Mouse (Mus musculus): ENCODE results near the gene Tmx2.
"Not testable (repeated sequence)": the region's sequence is repeated elsewhere in the genome, so short reads cannot be mapped to it uniquely, and the experiment has no call there.

The Tmx2 gene

DNA sequence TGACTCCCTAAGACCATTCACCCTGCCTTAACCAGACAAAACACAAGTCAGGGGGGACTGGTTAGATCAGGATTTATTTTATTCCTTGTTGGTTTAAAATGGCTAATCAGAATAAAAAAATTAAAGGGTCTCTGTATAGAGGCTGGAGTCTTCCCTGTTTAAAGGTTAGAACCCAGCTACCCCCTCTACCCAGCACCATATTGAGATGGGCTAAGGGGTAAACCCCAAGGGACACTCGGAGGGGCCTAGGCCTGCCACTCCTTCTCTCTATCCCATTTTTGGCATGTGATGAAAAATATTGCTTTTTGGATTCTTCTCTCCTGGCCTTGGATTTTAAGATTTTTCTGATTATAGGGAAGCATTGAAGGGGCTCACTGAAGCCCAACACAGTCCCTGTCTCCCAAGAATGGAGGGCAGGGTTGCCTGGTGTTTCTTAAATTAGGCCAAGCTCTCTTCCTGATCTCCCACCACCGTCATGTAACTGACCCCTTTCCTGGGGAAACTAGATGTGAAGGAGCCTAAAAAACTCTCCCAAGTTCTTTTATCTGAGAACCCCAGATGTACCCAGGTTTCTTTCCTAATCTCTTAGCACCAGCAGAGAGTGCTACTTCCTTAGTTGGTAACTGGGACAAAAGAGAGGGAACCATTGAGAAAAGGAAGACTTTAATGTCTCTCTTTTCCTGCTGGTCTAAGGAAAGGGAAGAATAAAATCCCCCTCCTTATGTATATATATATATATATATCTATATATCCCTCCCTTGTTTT, 9.3 kb upstream of the Tmx2 start:
- no peak for DNase-seq (ENCODE audit: low read depth, low spot score)

DNA sequence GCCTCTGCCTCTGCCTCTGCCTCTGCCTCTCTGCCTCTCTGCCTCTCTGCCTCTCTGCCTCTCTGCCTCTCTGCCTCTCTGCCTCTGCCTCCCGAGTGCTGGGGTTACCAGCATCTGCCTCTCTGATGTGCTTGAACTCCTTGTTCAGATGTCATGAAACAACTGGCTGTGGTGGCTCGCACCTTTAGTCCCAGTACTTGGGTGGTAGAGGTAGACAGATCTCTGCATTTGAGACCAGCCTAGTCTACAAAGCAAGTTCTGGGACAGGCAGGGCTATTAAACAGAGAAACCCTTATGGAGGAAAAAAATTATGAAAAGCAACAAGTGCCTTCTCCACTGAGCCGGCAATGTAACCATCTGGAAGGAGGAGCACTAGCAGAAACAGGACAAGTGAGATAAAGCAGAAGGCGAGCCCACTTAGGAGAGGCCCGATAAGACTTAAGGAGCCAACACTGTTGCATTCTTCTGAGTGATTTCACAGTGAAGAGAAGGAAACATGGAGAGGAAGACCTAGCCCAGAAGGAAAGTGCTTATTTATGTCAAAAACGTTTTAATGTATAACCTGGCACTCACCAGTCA, 3.8 kb upstream of the Tmx2 start:
- no peak for DNase-seq (ENCODE audit: low read depth, low spot score)

DNA sequence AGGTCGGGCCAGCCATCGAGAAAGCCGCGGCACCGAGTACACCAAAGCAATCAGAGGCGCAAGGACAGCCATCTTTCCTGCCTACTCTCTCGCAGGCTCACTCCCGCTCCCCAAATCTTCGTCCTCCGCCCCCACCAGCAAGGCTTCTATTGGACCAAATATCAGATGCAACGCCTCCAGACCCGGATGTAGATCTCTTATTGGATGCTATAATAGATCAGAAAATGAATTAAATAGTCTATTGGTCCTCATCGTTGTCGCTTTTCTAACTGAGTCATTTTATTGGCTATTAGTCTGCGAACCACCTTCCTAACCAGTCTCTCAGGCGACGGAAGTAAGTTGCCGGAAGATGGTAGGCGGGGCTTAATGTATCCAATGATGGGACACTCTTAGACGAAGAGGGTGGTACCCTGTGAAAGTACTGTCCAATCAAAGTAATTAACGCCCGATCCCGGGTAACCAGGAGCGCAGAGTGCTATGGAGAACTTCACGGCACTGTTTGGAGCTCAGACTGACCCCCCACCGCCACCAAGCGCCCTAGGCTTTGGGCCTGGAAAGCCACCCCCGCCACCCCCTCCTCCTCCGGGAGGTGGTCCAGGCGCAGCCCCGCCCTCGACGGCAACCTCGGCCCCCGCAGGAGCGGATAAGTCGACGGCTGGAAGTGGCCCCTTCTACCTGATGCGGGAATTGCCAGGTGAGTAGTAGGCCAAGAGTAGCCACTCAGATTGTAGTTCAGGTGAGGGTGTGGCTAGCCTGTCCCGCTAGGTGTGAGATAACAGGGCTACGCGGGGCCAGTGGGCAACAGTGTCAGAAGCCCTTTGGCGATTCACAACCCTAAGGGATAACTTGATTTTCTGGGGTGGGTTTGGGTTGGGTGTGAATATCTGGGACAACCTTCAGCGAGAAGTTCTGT, 716 bp downstream of the Tmx2 start, which contains the start of the genes Gm28635 and Med19:
Gene Gm28635 (minus strand): TSS at position 74 of the 913 bp plus-strand sequence.
Gene Med19 (plus strand): TSS at position 435 of the 913 bp plus-strand sequence.
- DNase-seq (ENCODE audit: low read depth, low spot score): peak; percentile 96

DNA sequence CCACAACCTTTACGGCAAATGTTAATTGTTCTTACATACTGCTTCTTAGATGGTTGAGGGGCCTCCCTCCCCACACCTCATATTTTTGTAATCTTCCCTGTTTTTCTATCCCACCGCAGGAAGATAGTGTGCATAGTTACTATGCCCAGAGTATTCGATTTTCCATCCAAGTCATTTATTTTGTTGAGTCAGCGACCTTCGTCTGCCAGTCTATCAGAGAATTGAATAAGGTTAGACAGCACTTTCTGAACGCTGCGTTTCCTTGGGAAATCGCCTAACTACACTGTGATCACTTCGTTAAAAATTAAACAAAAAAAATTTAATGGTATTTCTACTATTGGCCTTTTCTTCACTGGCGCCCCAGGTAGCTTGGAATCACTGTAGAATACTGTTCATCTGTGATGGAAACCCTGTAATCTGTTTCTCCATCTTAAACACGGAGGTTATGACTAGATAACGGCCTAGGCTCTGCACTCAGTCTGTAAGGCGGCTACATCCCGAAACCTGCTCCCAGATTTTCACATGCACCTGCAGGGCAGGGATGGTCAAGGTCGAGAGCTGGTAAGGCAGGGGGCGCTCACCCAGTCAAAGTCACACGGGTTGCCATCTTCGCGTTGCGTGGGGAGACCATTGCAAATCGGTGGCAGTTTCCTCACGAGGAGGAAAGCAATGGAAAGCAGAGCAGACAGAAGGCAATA, 1.5 kb downstream of the Tmx2 start:
- DNase-seq (ENCODE audit: low read depth, low spot score): no peak

DNA sequence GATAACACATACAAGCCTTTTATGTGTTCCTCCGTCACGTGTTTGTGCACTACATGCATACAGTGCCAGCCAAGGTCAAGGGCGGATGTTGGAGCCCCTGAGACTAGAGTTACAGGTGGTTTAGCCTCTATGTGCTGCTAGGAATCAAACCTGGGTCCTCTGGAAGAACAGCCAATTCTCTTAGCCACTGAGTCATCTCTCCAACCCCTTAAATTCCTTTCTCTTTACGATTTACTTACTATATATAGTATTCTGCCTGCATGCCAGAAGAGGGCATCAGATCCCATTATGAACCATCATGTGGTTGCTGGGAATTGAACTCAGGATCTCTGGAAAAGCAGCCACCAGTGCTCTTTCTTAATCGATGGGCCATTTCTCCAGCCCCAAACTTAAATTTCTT, 7.4 kb downstream of the Tmx2 start:
- DNase-seq (ENCODE audit: low read depth, low spot score): not testable (repeated sequence)

DNA sequence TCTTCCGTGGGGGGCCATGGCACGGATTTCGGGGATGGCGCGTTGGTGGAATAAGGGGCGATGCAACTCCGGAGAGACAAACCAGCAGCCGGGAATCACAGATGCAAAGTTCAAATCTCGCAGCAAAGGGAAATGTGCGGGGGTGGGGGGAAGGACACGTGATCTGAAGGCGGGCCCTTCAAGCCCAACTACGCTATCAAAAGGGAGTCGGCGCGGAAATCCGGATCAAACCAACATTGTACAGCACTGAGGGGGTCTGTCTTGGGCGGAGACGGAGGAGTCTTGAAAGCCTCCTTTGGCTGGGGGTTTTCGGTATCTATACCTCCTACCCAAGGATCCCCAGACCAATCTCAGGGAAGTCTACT, 8.4 kb downstream of the Tmx2 start, which contains the start of gene Selenoh:
Gene Selenoh (minus strand): TSS at position 202 of the 365 bp plus-strand sequence.
- peak; percentile 93 for DNase-seq (ENCODE audit: low read depth, low spot score)

DNA sequence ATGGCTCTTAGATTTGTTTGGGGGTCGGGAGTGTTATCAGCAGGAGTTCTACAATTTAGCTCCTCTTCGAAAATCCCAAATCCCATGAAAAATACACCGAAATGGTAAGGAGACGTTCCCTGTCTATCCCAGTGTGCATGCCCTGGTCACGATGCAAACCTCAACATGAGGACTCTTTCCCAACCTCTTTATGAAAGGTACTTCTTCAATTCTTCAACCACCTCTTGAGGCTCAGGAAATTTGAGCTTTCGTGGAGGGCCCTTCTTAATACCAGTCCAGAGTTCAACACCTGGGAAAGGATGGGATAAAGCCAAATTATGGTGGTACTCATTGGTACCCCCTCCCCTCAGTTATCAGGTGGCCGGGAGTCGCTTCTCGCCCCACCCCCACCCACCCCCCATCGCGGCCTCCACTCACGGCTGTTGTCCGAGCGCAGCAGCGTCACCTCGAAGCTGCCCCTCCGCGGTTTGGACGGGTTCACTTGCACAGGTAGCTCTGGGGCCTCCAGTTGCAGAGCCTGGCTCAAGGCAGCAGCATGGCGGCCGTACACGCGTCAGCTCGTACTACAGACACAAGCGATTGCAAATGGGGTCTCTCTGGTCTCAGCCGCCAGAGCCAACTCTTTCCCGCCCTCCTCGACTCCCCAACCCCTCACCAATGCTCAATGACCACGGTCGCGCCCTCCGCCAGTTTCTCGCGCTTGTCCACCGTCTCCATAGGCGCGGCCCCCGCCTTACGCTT, 8.9 kb downstream of the Tmx2 start:
- no peak for DNase-seq (ENCODE audit: low read depth, low spot score)

DNA sequence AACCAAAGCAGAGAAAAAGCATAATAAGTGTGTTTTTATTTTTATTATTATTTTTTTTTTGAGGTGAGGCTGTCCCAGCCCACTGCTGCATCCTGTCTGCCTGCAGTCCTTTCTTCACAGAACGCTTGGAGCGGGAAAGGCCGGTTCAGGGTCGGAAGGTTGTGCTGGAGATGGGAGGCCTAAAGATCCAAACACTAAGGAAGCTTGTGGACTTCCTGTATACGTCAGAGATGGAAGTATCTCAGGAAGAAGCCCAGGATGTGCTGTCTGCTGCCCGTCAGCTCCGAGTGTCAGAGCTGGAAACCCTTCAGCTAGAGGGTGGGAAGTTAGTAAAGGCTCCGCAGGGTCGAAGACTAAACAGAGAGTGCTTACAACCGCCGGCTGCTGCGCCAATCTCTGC, 12.9 kb downstream of the Tmx2 start:
- DNase-seq (ENCODE audit: low read depth, low spot score): no peak

DNA sequence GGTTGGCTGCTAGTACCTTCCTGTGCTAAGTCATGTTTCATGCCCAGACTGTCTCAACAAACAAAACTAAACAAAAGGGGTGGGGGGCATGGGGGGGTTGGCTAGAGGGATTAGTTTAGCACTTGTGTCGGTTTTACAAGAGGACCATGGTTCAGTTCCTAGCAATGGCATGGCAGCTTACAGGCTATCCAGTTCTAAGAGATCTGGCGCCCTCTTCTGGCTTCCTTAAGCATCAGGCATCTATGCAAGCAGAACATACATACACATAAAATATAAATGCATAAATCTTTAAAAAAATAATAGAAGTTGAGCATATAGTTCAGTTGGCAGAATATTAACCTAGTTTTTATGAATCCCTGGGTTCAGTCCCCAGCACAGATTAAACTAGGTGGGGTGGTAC, 16.1 kb downstream of the Tmx2 start:
- no peak for DNase-seq (ENCODE audit: low read depth, low spot score)

DNA sequence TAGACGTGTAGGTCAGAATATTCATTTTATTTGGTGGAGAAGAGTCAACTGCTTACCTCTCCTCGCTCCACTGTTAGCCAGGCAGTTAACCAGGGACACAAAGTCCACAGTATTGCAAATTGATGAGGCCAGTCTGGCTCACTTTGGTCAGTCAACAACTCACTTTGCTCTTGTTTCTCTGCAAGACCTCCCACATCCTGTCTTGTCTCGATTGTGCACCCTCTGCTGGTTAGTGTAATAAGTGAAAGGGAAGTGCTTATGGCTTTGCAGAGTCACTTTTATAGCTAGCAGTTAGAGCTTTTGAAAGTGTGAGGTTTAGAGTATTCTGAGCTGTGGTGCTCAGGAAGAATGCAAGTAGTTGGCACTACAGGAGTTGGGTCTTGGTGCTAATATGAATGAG, 18.7 kb downstream of the Tmx2 start:
- no peak for DNase-seq (ENCODE audit: low read depth, low spot score)

DNA sequence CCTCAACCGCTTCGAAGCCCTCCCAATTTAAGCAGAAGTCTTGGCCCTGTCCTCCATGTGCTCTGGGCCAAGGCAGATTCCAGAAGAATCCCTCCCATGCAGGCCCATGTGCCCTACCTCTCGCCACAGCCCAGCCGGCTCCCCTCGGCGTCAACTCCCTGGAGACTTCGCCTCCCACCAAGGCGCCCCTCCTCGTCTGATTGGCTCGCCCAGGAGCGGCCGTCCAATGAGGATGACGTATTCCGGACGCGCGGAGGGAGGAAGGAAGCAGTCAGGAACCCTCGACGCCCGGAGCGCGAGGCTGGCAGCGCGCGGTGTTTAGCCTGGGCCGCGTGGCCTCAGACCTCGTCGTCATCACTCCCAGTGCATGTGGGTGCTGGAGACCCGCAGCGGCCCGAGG, 20.1 kb downstream of the Tmx2 start, which contains the start of gene Btbd18:
Gene Btbd18 (plus strand): TSS at position 274 of the 400 bp plus-strand sequence.
- no peak for DNase-seq (ENCODE audit: low read depth, low spot score)

DNA sequence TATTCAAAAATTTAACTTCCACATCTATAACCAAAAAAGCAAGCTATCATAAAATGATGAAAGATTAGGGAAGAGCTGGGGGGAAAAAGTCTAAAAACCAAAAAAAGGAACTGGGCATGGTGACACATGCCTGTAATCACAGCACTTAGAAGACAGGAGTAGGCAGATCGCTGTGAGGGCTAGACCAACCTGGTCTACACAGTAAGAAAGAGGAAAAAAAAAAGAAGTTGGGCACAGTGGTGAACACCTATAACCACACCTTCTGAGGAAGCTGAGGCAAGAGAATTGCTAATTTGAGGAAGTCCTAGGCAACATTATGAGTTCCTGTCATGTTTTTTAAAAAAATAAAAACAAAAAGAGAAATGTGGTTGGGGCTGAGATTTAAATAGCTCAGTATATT, 23.1 kb downstream of the Tmx2 start:
- no peak for DNase-seq (ENCODE audit: low read depth, low spot score)

DNA sequence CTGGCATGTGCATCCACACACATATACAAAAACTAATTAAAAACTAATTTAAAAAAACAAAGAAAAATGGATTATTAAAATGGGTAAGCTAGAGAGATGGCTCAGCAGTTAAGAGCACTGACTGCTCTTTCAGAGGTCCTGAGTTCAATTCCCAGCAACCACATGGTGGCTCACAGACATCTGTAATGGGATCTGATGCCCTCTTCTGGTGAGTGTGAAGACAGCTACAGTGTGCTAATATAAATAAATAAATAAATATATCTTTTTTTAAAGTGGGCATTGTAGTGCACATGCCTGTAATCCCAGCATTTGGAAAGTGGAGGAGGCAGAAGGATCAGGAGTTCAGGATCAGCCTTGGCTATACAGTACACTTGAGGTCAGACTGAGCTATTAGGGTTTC, 25.6 kb downstream of the Tmx2 start:
- no peak for DNase-seq (ENCODE audit: low read depth, low spot score)

DNA sequence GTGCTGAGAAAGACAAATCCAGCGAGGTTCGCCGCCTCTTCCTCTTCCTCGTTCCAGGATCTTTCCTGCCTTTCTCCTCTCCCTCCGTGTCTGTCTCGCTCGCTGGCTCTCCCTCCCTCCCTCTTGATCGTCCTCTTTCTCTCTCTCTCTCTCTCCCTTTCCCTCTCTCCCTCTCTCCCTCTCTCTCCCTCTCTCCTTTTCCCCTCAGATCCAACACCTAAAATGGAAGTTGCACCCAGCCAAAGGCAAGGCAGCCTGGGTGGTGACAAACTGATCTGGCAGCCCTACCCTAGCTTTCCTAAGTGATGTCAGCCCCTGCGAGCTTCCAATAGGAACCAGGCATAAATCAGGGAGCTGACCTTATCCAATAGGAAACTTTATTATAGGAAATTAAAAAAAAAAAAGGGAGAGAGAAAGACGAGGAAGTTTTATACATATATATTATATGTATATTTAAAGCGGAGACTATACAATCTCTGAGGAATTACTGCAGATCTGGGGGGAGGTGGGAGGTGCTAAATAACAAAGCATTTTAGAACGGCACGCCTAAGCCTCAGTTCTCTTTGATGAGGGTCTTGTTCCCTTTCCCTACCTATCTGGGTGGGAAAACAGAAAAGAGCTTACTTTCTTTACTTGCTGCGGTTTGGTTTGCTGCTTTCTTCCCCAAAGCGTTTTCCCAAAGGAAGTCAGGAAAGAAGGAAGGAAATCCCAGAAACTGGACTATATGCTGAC, 28.3 kb downstream of the Tmx2 start, which contains the start of gene Ctnnd1:
Gene Ctnnd1 (minus strand): TSS at position 302 of the 732 bp plus-strand sequence.
- DNase-seq (ENCODE audit: low read depth, low spot score): peak; percentile 59

DNA sequence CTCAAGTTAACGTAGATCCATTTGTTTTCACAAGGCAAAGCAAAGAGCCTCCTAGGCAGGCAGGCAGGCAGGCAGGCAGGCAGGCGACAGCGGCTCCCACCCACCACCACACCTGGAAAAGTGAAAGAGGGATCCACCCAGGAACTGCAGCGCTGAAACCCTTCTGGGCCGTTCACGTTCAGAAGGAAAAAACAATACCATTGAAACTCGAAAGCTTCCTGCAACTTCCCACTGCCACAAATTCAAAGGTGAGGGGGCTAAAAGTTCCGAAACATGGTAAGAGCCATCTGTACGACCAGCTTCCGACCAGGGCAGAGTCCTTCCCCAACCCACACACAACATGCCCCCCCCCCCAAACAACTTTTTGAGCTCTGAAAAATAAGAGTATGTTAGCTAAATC, 29.3 kb downstream of the Tmx2 start:
- DNase-seq (ENCODE audit: low read depth, low spot score): no peak

DNA sequence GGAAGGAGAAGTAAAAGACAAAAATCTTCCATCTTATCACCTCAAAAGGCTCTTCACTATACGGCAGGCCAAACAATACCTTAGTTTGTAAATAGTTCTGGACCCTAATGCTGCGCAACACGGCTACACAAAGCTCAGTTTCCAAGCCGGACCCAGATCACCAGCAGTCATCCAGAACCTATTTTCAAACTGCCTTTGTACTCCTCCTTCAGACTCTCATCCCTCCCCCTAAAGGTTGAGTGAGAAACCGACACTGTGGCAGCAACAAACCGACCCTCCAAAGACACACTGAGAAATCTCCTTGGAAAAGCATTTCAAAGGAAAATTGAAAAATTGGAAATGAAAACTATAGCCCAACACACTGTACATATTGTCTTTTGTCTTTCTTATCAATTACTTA, 30.6 kb downstream of the Tmx2 start:
- no peak for DNase-seq (ENCODE audit: low read depth, low spot score)

DNA sequence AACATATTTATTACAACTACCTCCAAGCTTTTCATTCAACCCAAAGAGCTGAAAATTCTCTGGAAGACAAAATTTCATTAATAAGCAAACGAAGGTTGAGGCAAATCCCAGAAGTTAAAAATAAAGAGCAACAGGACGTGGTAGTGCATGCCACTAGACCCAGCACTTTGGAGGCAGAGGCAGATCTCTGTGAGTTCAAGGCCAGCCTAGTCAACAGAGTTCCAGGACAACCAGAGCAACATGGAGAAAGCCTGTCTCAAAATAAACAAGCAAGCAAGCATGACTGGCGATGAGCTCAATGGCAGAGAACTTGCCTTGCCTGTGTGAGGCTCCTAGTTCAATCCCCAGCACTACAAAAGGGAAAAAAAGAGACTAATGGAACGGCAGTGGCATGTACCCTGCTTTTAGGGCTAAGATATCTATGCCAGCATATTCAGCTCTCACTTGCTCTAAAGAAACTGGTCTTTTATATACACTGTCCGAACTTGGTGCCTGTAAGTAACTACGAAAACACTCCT, 31.8 kb downstream of the Tmx2 start:
- DNase-seq (ENCODE audit: low read depth, low spot score): no peak

DNA sequence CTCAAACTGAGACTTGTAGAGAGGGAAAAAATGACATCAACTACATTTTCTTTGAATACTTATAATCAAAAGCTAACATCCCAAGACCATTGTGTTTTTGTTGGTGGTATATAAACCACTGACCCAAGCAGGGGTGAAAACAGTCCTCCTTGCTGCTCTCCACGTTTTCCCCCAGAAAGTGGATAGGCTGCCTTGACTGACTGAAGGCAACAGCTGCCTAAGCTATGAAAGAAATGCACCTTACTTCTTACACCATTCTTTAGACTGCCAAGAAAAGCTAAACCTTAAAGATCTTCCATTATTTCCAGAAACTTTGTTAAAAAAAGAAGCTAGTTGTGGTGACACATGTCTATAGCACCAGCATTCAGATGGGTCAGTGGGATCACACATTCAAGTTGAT, 32.8 kb downstream of the Tmx2 start:
- no peak for DNase-seq (ENCODE audit: low read depth, low spot score)

DNA sequence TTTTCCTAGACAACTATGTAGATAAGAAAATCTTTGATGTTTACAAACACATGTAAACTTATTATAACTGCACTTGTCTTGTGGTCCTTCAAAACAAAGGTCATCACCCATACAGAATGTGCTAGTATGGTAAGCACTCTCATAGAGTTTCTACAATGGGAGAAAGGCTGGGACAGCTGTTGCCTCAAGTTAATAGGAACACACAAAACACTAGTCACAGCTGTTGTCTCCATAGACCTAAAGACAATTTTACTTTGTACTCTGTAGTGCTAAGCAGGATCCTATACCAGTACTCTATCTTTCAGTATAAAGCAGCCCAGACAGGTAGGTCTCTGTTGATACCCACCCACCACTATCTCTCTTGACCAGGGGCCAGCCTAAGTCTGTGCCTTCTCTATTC, 38.1 kb downstream of the Tmx2 start:
- DNase-seq (ENCODE audit: low read depth, low spot score): no peak

Measured in WW6 (cell line).